Mouse (Mus musculus): ENCODE measurements around the gene Prrt2. TPM values are rescaled to one million over a fixed set of nuclear protein-coding genes. Genes with fewer than 3 reads are reported as not detected.

Prrt2 gene
- total RNA-seq, 1 experiment: 0.36 TPM

DNA sequence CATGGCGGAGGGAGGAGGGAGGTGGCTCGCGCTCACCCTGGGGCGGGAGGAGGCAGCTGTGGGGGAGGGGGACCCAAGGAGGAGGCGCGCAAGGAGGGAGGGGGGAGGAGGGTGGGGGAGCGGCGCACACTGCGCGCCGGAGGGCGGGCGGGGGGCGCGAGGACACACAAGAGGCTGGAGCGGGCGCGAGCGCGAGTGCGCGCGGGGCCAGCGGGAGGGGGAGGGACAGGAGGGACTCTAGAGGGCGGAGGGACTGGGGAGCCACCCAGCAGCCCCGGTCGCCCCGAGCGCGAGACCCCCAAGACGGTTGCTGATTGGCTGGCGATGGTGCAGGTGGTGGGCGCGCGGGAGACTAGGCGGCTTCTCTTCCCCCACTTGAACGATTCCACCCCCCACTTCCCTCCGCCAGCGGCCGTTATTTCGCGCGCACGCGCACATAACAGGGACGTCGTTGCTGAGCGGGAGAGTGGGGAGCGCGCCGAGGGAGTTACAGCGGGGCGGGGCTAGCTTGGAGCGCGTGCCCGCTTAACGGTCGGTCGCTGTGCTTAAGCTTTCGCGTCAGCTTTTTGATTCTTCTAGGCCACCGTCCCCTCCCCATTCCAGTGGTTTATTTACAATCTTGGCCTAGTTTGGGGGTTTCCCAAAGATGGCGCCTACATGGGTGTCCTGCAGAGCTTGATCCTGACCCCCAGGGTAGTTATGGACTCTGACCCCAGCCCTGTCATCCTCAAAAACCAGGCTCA, 6.1 kb upstream of the Prrt2 start, which contains the start of gene Maz:
TSS of gene Maz (minus strand) at position 54 of the 743 bp plus-strand sequence.
- Histone ChIP-seq H3K36me3 (ENCODE audit: control insufficient read depth, insufficient read depth, low read length, poor library complexity, severe bottlenecking) (peaks cover 58% of the 10 kb centered on the region), H3K4me3 (ENCODE audit: insufficient read depth in 1 of 2, low read depth in 1 of 2, low read length in 2 of 2, poor library complexity in 1 of 2, severe bottlenecking in 1 of 2) (peak within 1 kb of the TSS; percentile 87 to 89)

DNA sequence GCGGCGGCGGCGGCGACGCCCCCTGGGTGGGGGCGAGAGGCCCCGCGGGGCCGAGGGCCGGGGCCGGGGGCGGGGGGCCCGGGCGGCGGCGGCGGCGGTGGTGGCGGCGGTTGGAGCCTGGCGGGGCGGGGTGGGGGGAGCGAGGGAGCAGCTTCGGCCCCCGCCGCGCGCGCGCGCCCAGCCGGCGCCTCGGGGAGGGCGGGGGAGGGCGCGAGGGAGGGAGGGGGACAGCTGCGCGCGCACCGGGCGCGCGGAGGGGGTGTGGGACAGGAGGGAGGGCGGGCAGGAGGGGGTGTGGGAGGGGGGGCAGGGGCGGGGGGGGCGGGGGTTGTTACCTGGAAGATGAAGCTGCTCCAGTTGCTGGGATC, 5.6 kb upstream of the Prrt2 start:
- in situ Hi-C loops (cut with MboI; ENCODE audit: low sequenced_read_pairs in 2 of 2, unreplicated experiment in 2 of 2): no loop called here
- peaks cover 55% of the 10 kb centered on the region for H3K36me3 ChIP-seq (ENCODE audit: control insufficient read depth, insufficient read depth, low read length, poor library complexity, severe bottlenecking)
- H3K9me3 ChIP-seq (ENCODE audit: control insufficient read depth, insufficient read depth, low read depth, low read length): no peaks in the 10 kb centered on the region
- TF ChIP-seq ZC3H11A (IDR thresholded peaks at IDR 0.05; ENCODE audit: borderline replicate concordance, low read depth, low read length) (no peak), CHD2 (IDR thresholded peaks at IDR 0.05; ENCODE audit: low read depth, low read length) (no peak), HCFC1 (IDR thresholded peaks at IDR 0.05; ENCODE audit: borderline replicate concordance, insufficient read depth, low read length) (no peak)
- DNase-seq (ENCODE audit: low read depth, low spot score): no peak
- H3K9ac ChIP-seq (ENCODE audit: insufficient read depth, low read depth, low read length, poor library complexity, severe bottlenecking): peak overlapping the region; percentile 90
- H3K4me1 ChIP-seq (ENCODE audit: control insufficient read depth in 2 of 2, insufficient read depth in 2 of 2, low read length in 2 of 2, poor library complexity in 1 of 2): peaks cover 8 to 15% of the 10 kb centered on the region in 2 experiments; a peak in 2 of 4 replicates
- H3K4me3 ChIP-seq (ENCODE audit: insufficient read depth in 1 of 2, low read depth in 1 of 2, low read length in 2 of 2, poor library complexity in 1 of 2, severe bottlenecking in 1 of 2): peak overlapping the region; percentile 3 to 87; a peak in 3 of 4 replicates
- peak overlapping the region; percentile 99 for H3K27ac ChIP-seq (ENCODE audit: insufficient read depth, low read depth, low read length, poor library complexity, severe bottlenecking)

More for the DNA sequence above, 6.1 kb upstream of the Prrt2 start, which contains the start of gene Maz:
- Histone ChIP-seq H3K9me3 (ENCODE audit: control insufficient read depth, insufficient read depth, low read depth, low read length) (no peaks in the 10 kb centered on the region), H3K27ac (ENCODE audit: insufficient read depth, low read depth, low read length, poor library complexity, severe bottlenecking) (peak within 1 kb of the TSS; percentile 99), H3K9ac (ENCODE audit: insufficient read depth, low read depth, low read length, poor library complexity, severe bottlenecking) (peak within 1 kb of the TSS; percentile 90), H3K4me1 (ENCODE audit: control insufficient read depth in 2 of 2, insufficient read depth in 2 of 2, low read length in 2 of 2, poor library complexity in 1 of 2) (peaks cover 6 to 17% of the 10 kb centered on the region in 2 experiments; a peak in 3 of 4 replicates)
- TF ChIP-seq HCFC1 (IDR thresholded peaks at IDR 0.05; ENCODE audit: borderline replicate concordance, insufficient read depth, low read length) (peak; percentile 70; the same call in 1 of the 2 replicates), MAFK (IDR thresholded peaks at IDR 0.05; ENCODE audit: insufficient read depth, low read depth, low read length) (no peak)
- in situ Hi-C loops (cut with MboI; ENCODE audit: low sequenced_read_pairs in 2 of 2, unreplicated experiment in 2 of 2): no loop called here
- DNase-seq (ENCODE audit: low read depth, low spot score): peak; percentile 98

DNA sequence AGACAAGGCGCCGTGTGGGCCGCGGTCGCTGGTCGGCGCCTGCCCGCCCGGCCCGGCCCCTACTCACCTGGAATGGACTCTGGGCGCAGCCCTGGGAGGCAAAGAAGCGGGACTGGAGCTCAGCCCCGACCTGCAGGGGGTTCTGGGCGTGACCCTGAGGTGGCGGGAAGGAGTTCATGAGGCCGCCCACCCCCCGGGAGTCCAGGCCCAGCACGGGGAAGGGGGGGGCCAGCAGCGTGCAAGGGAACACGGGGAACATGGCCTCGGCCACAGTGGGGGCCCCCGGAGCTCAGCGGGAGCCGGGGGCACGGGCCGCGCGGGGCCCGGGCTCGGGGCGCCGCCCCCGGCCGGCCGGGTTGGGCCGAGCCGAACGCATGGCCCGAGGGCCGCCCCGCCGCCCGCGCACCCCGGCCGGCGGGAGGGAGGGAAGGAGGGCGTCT, 5.2 kb upstream of the Prrt2 start:
- Histone ChIP-seq H3K9me3 (ENCODE audit: control insufficient read depth, insufficient read depth, low read depth, low read length) (no peaks in the 10 kb centered on the region), H3K4me1 (ENCODE audit: control insufficient read depth in 2 of 2, insufficient read depth in 2 of 2, low read length in 2 of 2, poor library complexity in 1 of 2) (peaks cover 9 to 12% of the 10 kb centered on the region in 2 experiments; a peak in 2 of 4 replicates), H3K4me3 (ENCODE audit: insufficient read depth in 1 of 2, low read depth in 1 of 2, low read length in 2 of 2, poor library complexity in 1 of 2, severe bottlenecking in 1 of 2) (peak overlapping the region; percentile 87 to 89), H3K9ac (ENCODE audit: insufficient read depth, low read depth, low read length, poor library complexity, severe bottlenecking) (peak overlapping the region; percentile 90), H3K36me3 (ENCODE audit: control insufficient read depth, insufficient read depth, low read length, poor library complexity, severe bottlenecking) (peaks cover 53% of the 10 kb centered on the region), H3K27ac (ENCODE audit: insufficient read depth, low read depth, low read length, poor library complexity, severe bottlenecking) (peak overlapping the region; percentile 99)
- TF ChIP-seq ZC3H11A (IDR thresholded peaks at IDR 0.05; ENCODE audit: borderline replicate concordance, low read depth, low read length) (no peak), HCFC1 (IDR thresholded peaks at IDR 0.05; ENCODE audit: borderline replicate concordance, insufficient read depth, low read length) (no peak), ZNF384 (IDR thresholded peaks at IDR 0.05; ENCODE audit: low read depth, low read length) (no peak), MAFK (IDR thresholded peaks at IDR 0.05; ENCODE audit: insufficient read depth, low read depth, low read length) (no peak), CHD2 (IDR thresholded peaks at IDR 0.05; ENCODE audit: low read depth, low read length) (no peak)
- in situ Hi-C loops (cut with MboI; ENCODE audit: low sequenced_read_pairs in 2 of 2, unreplicated experiment in 2 of 2): no loop called here
- no peak for DNase-seq (ENCODE audit: low read depth, low spot score)

DNA sequence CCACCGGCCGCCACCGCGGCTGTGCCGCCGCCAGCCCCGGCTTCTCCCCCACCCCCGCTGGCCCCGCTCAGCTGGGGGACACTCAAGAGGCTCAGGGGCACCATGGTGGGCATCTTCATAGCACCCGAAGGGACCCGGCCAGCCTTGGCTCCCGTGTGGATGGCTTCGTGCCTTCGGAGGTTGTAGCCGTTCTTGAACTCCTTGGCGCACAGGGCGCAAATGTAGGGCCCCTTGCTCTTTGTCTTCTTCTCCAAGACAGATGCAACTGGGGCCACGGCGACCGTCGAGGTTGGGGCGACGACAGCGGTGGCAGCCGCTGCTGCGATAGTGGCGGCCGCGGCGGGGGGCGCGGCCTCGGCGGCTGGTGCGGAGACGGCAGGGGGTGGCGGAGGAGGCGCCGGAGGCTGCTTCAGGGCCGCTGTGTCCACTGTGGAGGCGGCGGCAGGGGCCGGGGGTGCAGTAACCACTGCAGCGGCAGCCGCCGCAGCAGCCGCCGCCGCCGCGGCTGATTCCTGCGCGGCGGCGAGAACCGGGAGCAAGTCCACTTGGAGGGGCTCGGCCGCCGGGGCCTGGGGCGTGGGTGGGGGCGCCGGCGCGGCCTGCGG, 4.6 kb upstream of the Prrt2 start:
- Histone ChIP-seq H3K4me3 (ENCODE audit: insufficient read depth in 1 of 2, low read depth in 1 of 2, low read length in 2 of 2, poor library complexity in 1 of 2, severe bottlenecking in 1 of 2) (peak overlapping the region; percentile 87 to 89), H3K36me3 (ENCODE audit: control insufficient read depth, insufficient read depth, low read length, poor library complexity, severe bottlenecking) (peaks cover 50% of the 10 kb centered on the region), H3K4me1 (ENCODE audit: control insufficient read depth in 2 of 2, insufficient read depth in 2 of 2, low read length in 2 of 2, poor library complexity in 1 of 2) (peaks cover 9 to 12% of the 10 kb centered on the region in 2 experiments; a peak in 2 of 4 replicates), H3K9me3 (ENCODE audit: control insufficient read depth, insufficient read depth, low read depth, low read length) (no peaks in the 10 kb centered on the region), H3K9ac (ENCODE audit: insufficient read depth, low read depth, low read length, poor library complexity, severe bottlenecking) (peak overlapping the region; percentile 90), H3K27ac (ENCODE audit: insufficient read depth, low read depth, low read length, poor library complexity, severe bottlenecking) (peak overlapping the region; percentile 99)
- TF ChIP-seq MAFK (IDR thresholded peaks at IDR 0.05; ENCODE audit: insufficient read depth, low read depth, low read length) (no peak), ZNF384 (IDR thresholded peaks at IDR 0.05; ENCODE audit: low read depth, low read length) (no peak), CHD2 (IDR thresholded peaks at IDR 0.05; ENCODE audit: low read depth, low read length) (no peak), ZC3H11A (IDR thresholded peaks at IDR 0.05; ENCODE audit: borderline replicate concordance, low read depth, low read length) (no peak), HCFC1 (IDR thresholded peaks at IDR 0.05; ENCODE audit: borderline replicate concordance, insufficient read depth, low read length) (no peak)
- in situ Hi-C loops (cut with MboI; ENCODE audit: low sequenced_read_pairs in 2 of 2, unreplicated experiment in 2 of 2): no loop called here
- DNase-seq (ENCODE audit: low read depth, low spot score): no peak

Data from ES-E14 (cell line).